Mouse (Mus musculus) cerebral cortex, adult 2 months (tissue): Measurements from ENCODE around the gene Pla2g4e.

Experiments used
- WGBS: fragments of 180-500 bp; shearing (Covaris S2); methylation state at CpG from one replicate; pipeline ENCODE4 v1.1.7; 2018; 5-methylcytosine and 5-hydroxymethylcytosine counted together

The Pla2g4e gene

GRCm38 (mm10) chr2:120244679-120245420 lies at the start of gene Pla2g4e:
Gene Pla2g4e, minus strand, starts transcription at chr2:120245335.
- WGBS = 4% methylated on average over 27 of the region's 27 CpGs

GRCm38 (mm10) chr2:120291471-120292078 lies 46.4 kb upstream of the Pla2g4e start:
- 80% methylated on average over 8 of the region's 9 CpGs for WGBS

- 51% methylated on average over 5 of the region's 5 CpGs for WGBS
These were observed 43.9 kb upstream of the Pla2g4e start, which contains the start of gene Pla2g4d for GRCm38 (mm10) chr2:120288995-120289394. Gene Pla2g4d, minus strand, starts transcription at chr2:120289197.

- 88% methylated on average over 3 of the region's 3 CpGs for WGBS
These were observed 43.3 kb upstream of the Pla2g4e start for GRCm38 (mm10) chr2:120288401-120288800.

GRCm38 (mm10) chr2:120285639-120286038 lies 40.5 kb upstream of the Pla2g4e start:
- WGBS = 87% methylated on average over 4 of the region's 4 CpGs

- WGBS = 94% methylated on average over 5 of the region's 5 CpGs
These were observed 39.0 kb upstream of the Pla2g4e start for GRCm38 (mm10) chr2:120284094-120284493.

GRCm38 (mm10) chr2:120283550-120283949 lies 38.4 kb upstream of the Pla2g4e start:
- 74% methylated on average over 6 of the region's 6 CpGs for WGBS

- WGBS = 62% methylated on average over 3 of the region's 3 CpGs
These were observed 36.1 kb upstream of the Pla2g4e start for GRCm38 (mm10) chr2:120281221-120281620.

GRCm38 (mm10) chr2:120279961-120280360 lies 34.8 kb upstream of the Pla2g4e start:
- WGBS = 16% methylated on average over 8 of the region's 8 CpGs

GRCm38 (mm10) chr2:120276951-120277350 lies 31.8 kb upstream of the Pla2g4e start:
- WGBS = 81% methylated on average over 4 of the region's 4 CpGs

GRCm38 (mm10) chr2:120268635-120269034 lies 23.5 kb upstream of the Pla2g4e start:
- 8% methylated on average over 9 of the region's 9 CpGs for WGBS

GRCm38 (mm10) chr2:120265523-120265922 lies 20.4 kb upstream of the Pla2g4e start:
- 76% methylated on average over 6 of the region's 6 CpGs for WGBS

GRCm38 (mm10) chr2:120264858-120265257 lies 19.7 kb upstream of the Pla2g4e start:
- WGBS = 64% methylated on average over 10 of the region's 10 CpGs

GRCm38 (mm10) chr2:120262876-120263275 lies 17.7 kb upstream of the Pla2g4e start:
- WGBS = 39% methylated on average over 1 of the region's 1 CpGs

- WGBS = 82% methylated on average over 3 of the region's 3 CpGs
These were observed 16.2 kb upstream of the Pla2g4e start for GRCm38 (mm10) chr2:120261346-120261745.

GRCm38 (mm10) chr2:120252644-120253043 lies 7.5 kb upstream of the Pla2g4e start:
- WGBS = 83% methylated on average over 6 of the region's 6 CpGs

- 10% methylated on average over 9 of the region's 9 CpGs for WGBS
These were observed 384 bp upstream of the Pla2g4e start for GRCm38 (mm10) chr2:120245421-120246016.

- WGBS = 57% methylated on average over 2 of the region's 2 CpGs
These were observed 1.1 kb downstream of the Pla2g4e start for GRCm38 (mm10) chr2:120243995-120244394.

- WGBS = 63% methylated on average over 5 of the region's 5 CpGs
These were observed 2.2 kb downstream of the Pla2g4e start for GRCm38 (mm10) chr2:120242791-120243467.

GRCm38 (mm10) chr2:120238733-120239132 lies 6.4 kb downstream of the Pla2g4e start:
- 69% methylated on average over 9 of the region's 9 CpGs for WGBS

- WGBS = 71% methylated on average over 5 of the region's 5 CpGs
These were observed 7.4 kb downstream of the Pla2g4e start for GRCm38 (mm10) chr2:120237784-120238183.

GRCm38 (mm10) chr2:120235947-120236640 lies 9.0 kb downstream of the Pla2g4e start:
- 84% methylated on average over 3 of the region's 3 CpGs for WGBS
